Mouse (Mus musculus) urinary bladder, adult 18-20 months (tissue): ENCODE measurements around the gene Limd1.

Experiments used
- DNase-seq, 2 experiments: peaks; one replicate each; pipeline ENCODE4 v3.0.0; 2022; ENCODE audit warnings: low spot score in 2 of 2, mixed read lengths in 2 of 2

The Limd1 gene

DNA sequence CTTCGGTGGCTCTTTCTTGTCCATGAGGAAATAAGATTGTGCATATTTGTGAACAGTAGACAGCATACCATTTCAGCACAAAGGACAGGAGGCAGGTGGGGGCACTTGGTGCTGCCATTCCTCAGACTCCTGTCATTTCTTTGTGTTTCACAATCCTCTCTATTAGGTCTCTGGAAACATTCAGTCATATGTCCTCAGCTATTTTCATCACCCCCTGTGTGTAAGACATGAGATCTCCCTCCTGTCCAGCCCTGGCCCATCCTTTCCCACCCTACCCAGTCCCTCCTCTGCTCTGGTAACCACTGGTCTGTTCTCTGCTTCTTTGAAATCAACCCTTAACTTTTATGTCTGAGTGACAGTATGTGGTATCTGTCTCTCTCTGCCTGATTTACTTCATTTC, 5.1 kb downstream of the Limd1 start:
- no peak for DNase-seq

GRCm38 (mm10) chr9:123484830-123485229, 6.3 kb downstream of the Limd1 start:
- DNase-seq: no peak

GRCm38 (mm10) chr9:123485561-123485960, 7.1 kb downstream of the Limd1 start:
- no peak for DNase-seq

- DNase-seq: no peak
These were observed 8.1 kb downstream of the Limd1 start for GRCm38 (mm10) chr9:123486635-123487034.

- DNase-seq: no peak
These were observed 10.6 kb downstream of the Limd1 start for GRCm38 (mm10) chr9:123489073-123489472.

- no peak for DNase-seq
These were observed 11.3 kb downstream of the Limd1 start for GRCm38 (mm10) chr9:123489727-123490343.

- DNase-seq: no peak
These were observed 12.4 kb downstream of the Limd1 start for GRCm38 (mm10) chr9:123490930-123491329.

- no peak for DNase-seq
These were observed 13.5 kb downstream of the Limd1 start for GRCm38 (mm10) chr9:123491917-123492585.

DNA sequence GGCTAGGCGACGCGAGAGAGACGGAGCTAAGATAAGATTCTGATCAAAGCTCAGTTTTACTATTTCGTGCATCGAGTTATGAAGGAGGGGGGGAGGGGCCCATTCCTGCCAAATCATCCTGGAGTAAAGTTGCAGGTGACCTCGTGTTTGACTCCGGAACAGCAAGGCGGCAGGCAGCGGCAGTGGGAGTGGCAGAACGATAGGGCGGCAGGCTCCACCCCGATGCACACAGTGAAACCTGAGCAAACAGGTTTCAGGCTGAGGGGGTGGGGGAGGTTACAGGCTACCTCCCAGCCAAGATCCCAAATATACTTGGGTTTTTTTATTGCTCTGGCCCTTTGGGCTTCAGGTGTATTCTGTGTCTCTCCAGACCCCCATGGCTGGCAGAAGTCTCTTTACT, 18.2 kb downstream of the Limd1 start:
- peak in 1 of 2 experiments; percentile 44 for DNase-seq

GRCm38 (mm10) chr9:123497906-123498305, 19.4 kb downstream of the Limd1 start:
- DNase-seq: no peak

- DNase-seq: no peak
These were observed 22.0 kb downstream of the Limd1 start for GRCm38 (mm10) chr9:123500480-123500879.

DNA sequence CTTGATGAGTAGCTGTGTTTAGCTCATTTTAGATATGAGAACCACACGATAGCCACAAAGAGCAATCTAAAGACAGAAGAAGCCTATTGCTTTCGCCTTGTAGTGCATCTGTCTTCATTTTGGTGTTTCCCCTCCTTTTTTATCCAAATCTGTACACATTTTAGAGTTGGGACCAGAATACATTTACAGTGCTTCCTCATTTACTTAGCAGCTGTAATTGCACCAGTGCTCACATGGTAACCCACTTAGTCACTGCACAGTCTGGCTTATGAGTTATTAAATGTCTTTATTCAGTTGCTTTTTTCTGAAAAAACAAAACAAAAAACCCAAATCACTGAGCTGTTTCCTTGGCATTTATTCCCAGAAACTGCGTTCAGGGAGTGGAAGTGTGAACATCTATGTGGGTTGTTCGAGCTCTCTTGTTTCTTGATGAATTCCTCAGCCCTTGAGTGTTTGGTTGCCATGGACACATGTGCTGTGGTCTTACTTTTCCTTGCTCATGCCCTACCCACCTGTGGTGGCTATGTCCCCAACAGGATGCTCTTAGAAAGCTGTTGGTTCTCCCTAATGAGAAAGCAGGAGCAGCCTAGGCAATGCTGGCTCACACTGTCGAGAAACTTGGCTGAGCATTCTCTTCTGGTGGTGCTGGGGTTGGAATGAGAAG, 24.8 kb downstream of the Limd1 start:
- DNase-seq: no peak

- no peak for DNase-seq
These were observed 25.8 kb downstream of the Limd1 start for GRCm38 (mm10) chr9:123504325-123504724.

DNA sequence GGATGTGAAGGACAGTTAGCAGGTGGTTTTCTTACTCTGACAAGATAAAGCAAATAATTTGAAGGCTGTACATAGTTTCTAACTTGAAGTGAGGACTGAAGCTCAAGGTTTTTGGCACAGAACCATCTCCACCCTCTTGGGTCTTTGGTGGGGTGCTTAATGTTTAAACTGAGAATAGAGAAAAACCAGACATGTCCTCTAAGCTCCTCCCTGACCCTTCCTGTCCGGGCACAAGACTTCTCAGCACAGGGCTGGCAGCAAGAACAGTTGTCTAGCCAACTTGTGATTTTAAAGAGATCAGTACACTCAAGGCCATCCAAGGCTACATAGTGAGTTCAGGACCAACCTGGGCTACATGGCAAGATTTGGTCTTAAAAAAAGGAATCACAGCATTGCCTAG, 27.1 kb downstream of the Limd1 start:
- no peak for DNase-seq

GRCm38 (mm10) chr9:123506270-123507146, 28.0 kb downstream of the Limd1 start:
- no peak for DNase-seq

DNA sequence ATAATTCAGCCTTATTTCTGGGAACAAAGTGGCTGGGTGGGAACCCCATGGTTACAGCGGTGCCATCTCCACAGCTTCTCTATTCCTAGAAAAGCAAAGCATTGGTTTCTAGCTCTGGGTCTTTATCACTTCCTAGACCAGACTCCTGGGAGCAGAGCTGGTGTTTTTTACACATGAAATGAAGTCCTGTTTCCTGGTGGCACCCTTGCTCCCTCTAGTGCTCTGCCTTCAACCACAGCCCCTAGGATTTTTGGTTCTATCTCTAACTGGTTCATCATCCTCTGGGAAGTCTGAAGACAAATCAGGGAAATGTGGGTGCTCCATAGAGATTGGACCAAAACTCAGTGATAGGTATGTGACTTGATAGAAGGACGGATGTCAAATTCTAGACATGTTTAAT, 28.9 kb downstream of the Limd1 start:
- DNase-seq: no peak

DNA sequence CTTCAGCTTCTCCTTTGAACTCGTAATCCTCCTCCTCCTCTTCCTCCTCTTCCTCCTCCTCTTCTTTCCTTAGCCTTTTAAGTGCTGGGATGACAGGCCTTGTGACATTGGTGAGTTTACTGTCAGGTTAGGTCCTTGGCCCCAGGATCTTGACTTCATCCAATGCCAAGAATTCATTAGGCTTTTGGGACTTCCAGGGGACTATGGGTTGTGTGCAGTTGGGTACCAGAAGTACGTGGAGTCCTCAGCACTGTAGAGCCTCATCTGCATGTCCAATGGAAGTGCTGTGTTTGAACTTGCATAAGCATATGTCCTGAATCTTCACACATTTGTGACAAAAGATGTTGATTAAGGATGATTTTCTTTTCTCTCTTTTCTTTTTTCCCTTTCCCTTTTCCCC, 30.5 kb downstream of the Limd1 start:
- no peak for DNase-seq

DNA sequence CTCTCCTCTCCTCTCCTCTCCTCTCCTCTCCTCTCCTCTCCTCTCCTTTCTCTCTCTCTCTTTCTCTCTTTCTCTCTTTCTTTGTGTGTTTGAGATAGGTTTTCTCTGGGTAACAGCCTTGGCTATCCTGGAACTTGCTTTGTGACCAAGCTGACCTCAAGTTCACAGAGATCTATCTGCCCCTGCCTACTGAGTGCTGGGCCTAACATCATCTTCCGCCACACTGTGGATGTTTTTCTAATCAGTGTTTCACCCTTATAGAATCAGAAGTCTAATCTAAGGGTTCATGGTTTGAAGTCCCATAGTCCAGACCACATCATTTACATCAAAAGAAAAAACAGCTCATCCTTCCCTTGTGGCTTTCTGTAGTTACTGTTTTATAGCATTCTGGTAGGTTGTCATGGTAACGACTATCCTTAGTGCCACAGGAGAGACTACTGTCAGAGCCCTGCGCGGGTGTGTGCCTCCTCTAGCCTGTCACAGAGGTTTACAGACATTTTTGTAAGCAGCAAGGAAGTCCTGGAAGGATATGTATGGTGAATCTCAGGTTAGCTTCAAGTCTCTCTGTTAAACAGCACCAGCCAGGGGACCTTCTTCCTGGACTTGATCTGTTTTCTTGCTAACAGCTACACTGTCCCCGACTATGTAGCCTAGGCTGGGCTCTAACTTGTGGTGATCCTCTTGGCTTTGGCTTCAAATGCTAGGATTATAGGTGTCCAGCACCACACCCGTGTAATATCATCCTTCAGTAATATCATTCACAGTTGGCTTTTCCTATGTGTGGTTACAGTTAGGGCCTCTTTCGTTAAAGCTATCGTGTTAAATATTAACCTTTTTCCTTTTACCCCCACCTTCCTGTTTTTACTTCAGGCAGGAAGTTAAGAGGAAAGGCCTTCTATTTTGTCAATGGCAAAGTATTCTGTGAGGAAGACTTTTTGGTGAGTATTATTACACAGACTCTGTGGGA, 31.4 kb downstream of the Limd1 start:
- no peak for DNase-seq

- no peak for DNase-seq
These were observed 32.4 kb downstream of the Limd1 start for GRCm38 (mm10) chr9:123510926-123511325.

DNA sequence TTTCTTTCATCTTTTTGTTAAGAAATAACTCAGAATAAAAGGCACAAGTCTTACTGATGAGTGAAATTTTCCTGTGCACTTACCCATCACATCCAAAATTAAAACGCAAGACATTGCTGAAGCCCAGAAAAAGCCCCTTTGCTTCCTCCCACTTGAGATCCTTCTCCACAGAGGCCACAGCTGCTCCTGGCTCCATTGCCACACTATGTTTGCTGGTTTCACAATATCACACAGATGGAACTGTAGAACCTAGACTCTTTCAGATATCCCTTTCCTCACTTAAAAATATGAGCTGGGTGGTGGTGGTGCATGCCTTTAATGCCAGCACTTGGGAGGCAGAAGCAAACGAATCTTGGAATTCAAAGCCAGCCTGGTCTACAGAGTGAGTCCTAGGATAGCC, 34.0 kb downstream of the Limd1 start:
- DNase-seq: no peak

- DNase-seq: no peak
These were observed 36.6 kb downstream of the Limd1 start for GRCm38 (mm10) chr9:123515087-123515486.
